Mouse (Mus musculus): ENCODE results near the gene Egfem1. TPM values are rescaled to one million over a fixed set of nuclear protein-coding genes. Genes with fewer than 3 reads are reported as not detected.

Gene Egfem1
- polyA plus RNA-seq (2014; fragmentation: Illumina TruSeq; extraction: RNeasy Lipid Tissue Mini Kit (QIAGEN cat#74804); ENCODE audit: low read depth, low replicate concordance) = 0.79 TPM

DNA sequence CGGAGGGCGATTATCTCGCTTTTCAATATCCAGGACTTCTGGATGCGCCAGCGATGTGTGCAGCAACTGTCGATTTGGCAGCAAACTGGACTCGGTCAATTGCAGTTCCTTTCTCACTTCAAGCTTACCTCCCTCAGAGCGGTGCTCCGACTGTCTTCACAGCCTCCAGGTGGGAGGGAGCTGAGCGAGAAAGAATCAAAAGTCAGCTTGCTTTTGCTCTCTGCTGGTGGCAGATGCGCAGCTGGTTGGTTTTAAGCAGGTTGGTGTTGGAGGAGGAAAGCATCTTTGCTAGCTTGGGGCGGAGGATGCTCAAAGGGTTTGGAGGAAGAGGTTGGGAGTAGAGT is at the start of gene Egfem1:
Gene Egfem1 (plus strand): TSS at position 72 of the 344 bp plus-strand sequence.

Other genes starting within 250 kb of the Egfem1 start
- not detected for gene Gm1527, start 189.4 kb upstream of the Egfem1 start, polyA plus RNA-seq (2014; fragmentation: Illumina TruSeq; extraction: RNeasy Lipid Tissue Mini Kit (QIAGEN cat#74804); ENCODE audit: low read depth, low replicate concordance)